ENCODE assay signal across 24 mouse cellular contexts in the genomic region with DNA sequence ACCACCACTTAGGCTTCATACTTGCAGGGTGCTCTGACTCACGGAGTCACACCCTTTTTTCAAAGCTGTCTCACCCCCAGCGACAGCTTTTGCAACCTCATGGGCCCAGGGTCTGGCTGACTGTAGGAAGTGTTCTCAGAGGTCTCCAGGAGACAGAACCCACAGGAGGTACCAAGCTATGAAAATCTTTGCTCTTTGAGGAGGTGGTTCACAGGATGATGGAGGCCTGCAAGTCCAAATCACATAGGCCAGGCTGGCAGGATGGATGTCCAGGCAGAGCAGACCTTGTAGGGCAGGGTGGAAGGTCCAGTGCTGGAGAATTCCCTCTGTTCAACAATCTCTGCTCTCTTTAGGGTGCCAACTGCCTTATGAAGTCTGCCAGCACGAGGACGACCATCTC.
"Had no signal": no experiment of that assay in that cellular context is flagged by ENCODE, and none has a peak within 500 bp of the region (broad histone marks: within the 10 kb centered on the region; RNA-seq: fewer than 3 reads in every experiment).

No protein-coding gene starts in this region.

- H3K4me2 ChIP-seq: limb, embryonic 12.5 days; limb, embryonic 15.5 days; liver, embryonic 11.5 days; lung, embryonic 14.5 days; neural tube, embryonic 12.5 days; neural tube, embryonic 15.5 days had no signal

- H3K4me3 ChIP-seq: layer of hippocampus, adult 2 months; limb, embryonic 12.5 days; limb, embryonic 15.5 days; megakaryocyte, embryonic 14.5 days; midbrain, embryonic 10.5 days; neural tube, embryonic 12.5 days; neural tube, embryonic 15.5 days had no signal

- DNase-seq: kidney, adult 18-20 months; kidney, adult 9 months; kidney, postnatal 14 days; layer of hippocampus, adult 9-11 months; liver, postnatal 0 days; lung, embryonic 14.5 days; midbrain, embryonic 14.5 days; right cerebral cortex, adult 18-20 months; right cerebral cortex, postnatal 14 days; right cerebral cortex, postnatal 4 days; thymus, adult 2 months; thymus, postnatal 25 days had no signal

- H3K9ac ChIP-seq: limb, embryonic 12.5 days; limb, embryonic 15.5 days; liver, embryonic 14.5 days; liver, postnatal 0 days; lung, embryonic 14.5 days; neural tube, embryonic 12.5 days; neural tube, embryonic 15.5 days had no signal

- H3K4me1 ChIP-seq: limb, embryonic 15.5 days; midbrain, embryonic 10.5 days had no signal

- ATAC-seq: liver, postnatal 0 days; lung, postnatal 0 days had no signal

- H3K27ac ChIP-seq: layer of hippocampus, adult 2 months; limb, embryonic 12.5 days; limb, embryonic 15.5 days; liver, embryonic 14.5 days; macrophage; midbrain, embryonic 10.5 days; neural tube, embryonic 12.5 days; neural tube, embryonic 15.5 days; stomach, postnatal 0 days had no signal

- H3K9me3 ChIP-seq: limb, embryonic 12.5 days; limb, embryonic 15.5 days; midbrain, embryonic 10.5 days; neural tube, embryonic 12.5 days; neural tube, embryonic 15.5 days had no signal

- H3K36me3 ChIP-seq: limb, embryonic 12.5 days; limb, embryonic 15.5 days; midbrain, embryonic 10.5 days; neural tube, embryonic 12.5 days; neural tube, embryonic 15.5 days had no signal

- H3K27me3 ChIP-seq: limb, embryonic 12.5 days; neural tube, embryonic 12.5 days; neural tube, embryonic 15.5 days had no signal
